Mouse (Mus musculus) ES-E14 (cell line): Measurements from ENCODE around the gene H2-T3.
"Not testable (repeated sequence)": the region's sequence is repeated elsewhere in the genome, so short reads cannot be mapped to it uniquely, and the experiment has no call there.

Source experiments
- HCFC1 ChIP-seq: IDR thresholded peaks from 2 replicates; pipeline ENCODE4 v1.6.1; 2012; ENCODE audit warnings: low read length, inconsistent platforms, borderline replicate concordance; ENCODE audit not compliant: insufficient read depth
- MAFK ChIP-seq: IDR thresholded peaks from 2 replicates; pipeline ENCODE4 v1.6.1; 2014; ENCODE audit warnings: mild to moderate bottlenecking, low read depth, low read length, inconsistent platforms; ENCODE audit not compliant: insufficient read depth
- ZC3H11A ChIP-seq: IDR thresholded peaks from 2 replicates; pipeline ENCODE4 v1.6.1; 2012; ENCODE audit warnings: low read depth, mild to moderate bottlenecking, inconsistent platforms, low read length, borderline replicate concordance
- ZNF384 ChIP-seq: IDR thresholded peaks from 2 replicates; pipeline ENCODE4 v1.6.1; 2012; ENCODE audit warnings: low read depth, low read length, inconsistent platforms

DNA sequence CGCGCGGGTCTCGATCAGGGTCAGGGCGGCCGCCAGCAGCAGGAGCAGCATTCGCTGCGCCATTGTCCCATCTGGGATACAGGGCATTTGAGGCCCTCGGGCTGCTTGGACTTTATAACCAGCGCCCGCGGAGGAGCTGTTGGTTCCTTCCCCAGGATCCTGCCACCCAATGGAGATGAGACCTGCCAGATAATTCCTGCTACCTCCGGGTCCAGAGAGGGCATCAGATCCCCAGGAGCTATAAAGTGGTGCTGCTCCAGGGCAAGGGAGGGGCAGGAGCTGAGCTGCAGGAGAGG lies 44.3 kb downstream of the H2-T3 start:
- TF ChIP-seq HCFC1, MAFK, ZC3H11A, ZNF384: not testable (repeated sequence)
